Comparison of ENCODE assay signal across 8 mouse cellular contexts in genomic region chr10:81633253-81634099, GRCm38 (mm10). TPM values are rescaled to one million over a fixed set of nuclear protein-coding genes. Genes with fewer than 3 reads are reported as not detected.
DNase-seq lines count a peak whose midpoint lies in the region; ATAC-seq and TF ChIP-seq lines count a peak whose summit lies in the region.

No protein-coding gene starts in this region.

- no peaks in the 10 kb centered on the region for H3K36me3 ChIP-seq in hindbrain, postnatal 0 days (ENCODE audit: insufficient read depth, low read length)
- H3K36me3 ChIP-seq in macrophage (ENCODE audit: inconsistent target) = no peaks in the 10 kb centered on the region

- H3K4me1 ChIP-seq in hindbrain, postnatal 0 days (ENCODE audit: insufficient read depth, low read length) = no peaks in the 10 kb centered on the region

- intact Hi-C loops in left cerebral cortex, adult 2 months (cut with DNase I) = no loop called here

- H3K9me3 ChIP-seq in hindbrain, postnatal 0 days (ENCODE audit: low read length) = no peaks in the 10 kb centered on the region

- TF ChIP-seq CTCF in hindbrain, postnatal 0 days (IDR thresholded peaks at IDR 0.05; ENCODE audit: low read depth) = no peak
- no peak for TF ChIP-seq CTCF in left cerebral cortex, adult 2 months (IDR thresholded peaks at IDR 0.05)

- H3K4me2 ChIP-seq in hindbrain, postnatal 0 days (ENCODE audit: low read depth, low read length) = peak overlapping the region; percentile 80

- H3K4me3 ChIP-seq in hindbrain, postnatal 0 days (ENCODE audit: low read length) = peak overlapping the region; percentile 44
- peak overlapping the region; percentile 54 for H3K4me3 ChIP-seq in left cerebral cortex, adult 2 months
- peak overlapping the region; percentile 22; the same call in 1 of the 2 replicates for H3K4me3 ChIP-seq in macrophage (ENCODE audit: inconsistent target)

- peak overlapping the region; percentile 66 for H3K27ac ChIP-seq in hindbrain, postnatal 0 days
- H3K27ac ChIP-seq in left cerebral cortex, adult 2 months = peak overlapping the region; percentile 37
- H3K27ac ChIP-seq in macrophage = no peak overlapping the region

- peak overlapping the region; percentile 59 for H3K9ac ChIP-seq in hindbrain, postnatal 0 days (replicated peaks; ENCODE audit: low read length)

- peak; percentile 92 for ATAC-seq in hindbrain, postnatal 0 days

- H3K79me2 ChIP-seq in macrophage (ENCODE audit: inconsistent target) = no peaks in the 10 kb centered on the region

- WGBS in hindbrain, postnatal 0 days = 4% methylated on average over 36 of the region's 37 CpGs
- 9% methylated on average over 37 of the region's 37 CpGs for WGBS in macrophage (ENCODE audit: missing documents)

- peak; percentile 98 for DNase-seq in ZHBTc4 (ENCODE audit: low read depth, low spot score)
- peak; percentile 62 to 68 for DNase-seq in cerebellum, postnatal 4 days (ENCODE audit: low spot score in 2 of 2)
- DNase-seq in gastrocnemius, adult 18-20 months (ENCODE audit: low spot score) = peak; percentile 73
- peak; percentile 85 for DNase-seq in hindbrain, postnatal 0 days (ENCODE audit: low spot score)
- DNase-seq in left cerebral cortex, adult 2 months (ENCODE audit: extremely low spot score in 1 of 2, low spot score in 2 of 2) = peak; percentile 82 to 85
- DNase-seq in retina, postnatal 7 days (ENCODE audit: low read depth, low spot score) = peak; percentile 54
- peak; percentile 65 for DNase-seq in urinary bladder, adult 2 months (ENCODE audit: low spot score)

- 0 out of 2 replicates have a peak, but pooled peaks cover 3% of the 10 kb centered on the region for H3K27me3 ChIP-seq in hindbrain, postnatal 0 days (ENCODE audit: insufficient read depth, low read length)

RNA-seq across cellular contexts. Expression of gene Ankrd24, which starts 5.1 kb away (rescaled TPM):
- total RNA-seq in gastrocnemius, adult 18-20 months (2021) = 10 to 100 TPM; 10.2 to 10.6 TPM
- 58.5 and 73.9 TPM in 2 replicates for total RNA-seq in hindbrain, postnatal 0 days (2014; rRNA removed)
- 17.7 and 18.6 TPM in 2 replicates for polyA plus RNA-seq in hindbrain, postnatal 0 days (2015; fragmentation: Nextera tagmentation; extraction: Ambion mirVana)
- total RNA-seq in left cerebral cortex, adult 2 months (2021) = 10 to 100 TPM; 46.4 to 47.3 TPM
- 100 to 1,000 TPM in 5 of 26 experiments, 10 to 100 TPM in 21; 32.6 to 180 (median 71.2) TPM for total RNA-seq in macrophage (2018; cell fraction: chromatin; rRNA removed)
- total RNA-seq in macrophage (2018; cell fraction: cytosol; rRNA removed) = 10 to 100 TPM in 3 of 26 experiments, 1 to 10 TPM in 23; 5.2 to 12.7 (median 8.3) TPM
- 10 to 100 TPM; 21.8 to 89.8 (median 39.3) TPM for total RNA-seq in macrophage (2018; cell fraction: nucleus; rRNA removed)
- polyA plus RNA-seq in macrophage (2018) = 10.3 to 12.0 TPM (median 11.5 TPM) in 3 replicates
- polyA plus RNA-seq in urinary bladder, adult 2 months (2012; rRNA removed) = 31.0 and 37.3 TPM in 2 replicates

RNA-seq across cellular contexts. Expression of gene Sirt6, which starts 5.9 kb away (rescaled TPM):
- 1 to 10 TPM; 4.4 to 4.7 TPM for total RNA-seq in gastrocnemius, adult 18-20 months (2021)
- total RNA-seq in hindbrain, postnatal 0 days (2014; rRNA removed) = 22.4 and 31.5 TPM in 2 replicates
- polyA plus RNA-seq in hindbrain, postnatal 0 days (2015; fragmentation: Nextera tagmentation; extraction: Ambion mirVana) = 39.0 and 40.9 TPM in 2 replicates
- total RNA-seq in left cerebral cortex, adult 2 months (2021) = 10 to 100 TPM; 26.8 to 28.6 TPM
- 10 to 100 TPM; 24.7 to 95.8 (median 67.9) TPM for total RNA-seq in macrophage (2018; cell fraction: chromatin; rRNA removed)
- total RNA-seq in macrophage (2018; cell fraction: cytosol; rRNA removed) = 10 to 100 TPM in 19 of 26 experiments, 1 to 10 TPM in 7; 5.3 to 23.0 (median 14.7) TPM
- total RNA-seq in macrophage (2018; cell fraction: nucleus; rRNA removed) = 10 to 100 TPM; 15.7 to 72.4 (median 41.0) TPM
- polyA plus RNA-seq in macrophage (2018) = 7.3 to 9.1 TPM (median 8.1 TPM) in 3 replicates
- 21.3 and 21.5 TPM in 2 replicates for polyA plus RNA-seq in urinary bladder, adult 2 months (2012; rRNA removed)

RNA-seq across cellular contexts. Expression of gene Gm10778, which starts 15.4 kb away (rescaled TPM):
- total RNA-seq in gastrocnemius, adult 18-20 months (2021) = 1 to 10 TPM; 1.4 to 1.6 TPM
- total RNA-seq in hindbrain, postnatal 0 days (2014; rRNA removed) = 3.0 and 4.5 TPM in 2 replicates
- 2.7 and 2.9 TPM in 2 replicates for polyA plus RNA-seq in hindbrain, postnatal 0 days (2015; fragmentation: Nextera tagmentation; extraction: Ambion mirVana)
- total RNA-seq in left cerebral cortex, adult 2 months (2021) = 1 to 10 TPM; 4.3 to 5.0 TPM
- 1 to 10 TPM in 25 of 26 experiments, not detected in 1; 1.1 to 6.5 (median 2.4) TPM for total RNA-seq in macrophage (2018; cell fraction: chromatin; rRNA removed)
- 1 to 10 TPM in 19 of 26 experiments, under 1 TPM in 7; 0.62 to 3.2 (median 1.9) TPM for total RNA-seq in macrophage (2018; cell fraction: cytosol; rRNA removed)
- total RNA-seq in macrophage (2018; cell fraction: nucleus; rRNA removed) = 1 to 10 TPM in 21 of 26 experiments, under 1 TPM in 2, not detected in 3; 0.82 to 7.4 (median 2.0) TPM
- polyA plus RNA-seq in macrophage (2018) = 2.2 to 2.9 TPM (median 2.6 TPM) in 3 replicates
- polyA plus RNA-seq in urinary bladder, adult 2 months (2012; rRNA removed) = 3.0 and 3.1 TPM in 2 replicates

RNA-seq across cellular contexts. Expression of gene BC025920, which starts 27.4 kb away (rescaled TPM):
- 1 to 10 TPM; 3.1 to 3.3 TPM for total RNA-seq in gastrocnemius, adult 18-20 months (2021)
- 4.2 and 4.3 TPM in 2 replicates for total RNA-seq in hindbrain, postnatal 0 days (2014; rRNA removed)
- polyA plus RNA-seq in hindbrain, postnatal 0 days (2015; fragmentation: Nextera tagmentation; extraction: Ambion mirVana) = 0.97 and 1.3 TPM in 2 replicates
- 1 to 10 TPM; 2.6 to 2.9 TPM for total RNA-seq in left cerebral cortex, adult 2 months (2021)
- total RNA-seq in macrophage (2018; cell fraction: chromatin; rRNA removed) = 1 to 10 TPM in 17 of 26 experiments, under 1 TPM in 8, not detected in 1; 0.37 to 5.0 (median 1.4) TPM
- under 1 TPM; 0.07 to 0.78 (median 0.29) TPM for total RNA-seq in macrophage (2018; cell fraction: cytosol; rRNA removed)
- 1 to 10 TPM in 20 of 26 experiments, under 1 TPM in 6; 0.31 to 4.6 (median 1.9) TPM for total RNA-seq in macrophage (2018; cell fraction: nucleus; rRNA removed)
- 0.30 to 0.55 TPM (median 0.40 TPM) in 3 replicates for polyA plus RNA-seq in macrophage (2018)
- polyA plus RNA-seq in urinary bladder, adult 2 months (2012; rRNA removed) = 2.2 and 2.3 TPM in 2 replicates

RNA-seq across cellular contexts. Expression of gene Tle6, which starts 32.6 kb away (rescaled TPM):
- 1 to 10 TPM; 4.5 to 6.1 TPM for total RNA-seq in gastrocnemius, adult 18-20 months (2021)
- 5.3 and 5.4 TPM in 2 replicates for total RNA-seq in hindbrain, postnatal 0 days (2014; rRNA removed)
- 6.2 and 6.6 TPM in 2 replicates for polyA plus RNA-seq in hindbrain, postnatal 0 days (2015; fragmentation: Nextera tagmentation; extraction: Ambion mirVana)
- 10 to 100 TPM; 10.3 to 12.9 TPM for total RNA-seq in left cerebral cortex, adult 2 months (2021)
- 10 to 100 TPM in 23 of 26 experiments, 1 to 10 TPM in 3; 5.0 to 74.3 (median 29.9) TPM for total RNA-seq in macrophage (2018; cell fraction: chromatin; rRNA removed)
- 10 to 100 TPM in 18 of 26 experiments, 1 to 10 TPM in 8; 6.2 to 16.4 (median 11.2) TPM for total RNA-seq in macrophage (2018; cell fraction: cytosol; rRNA removed)
- total RNA-seq in macrophage (2018; cell fraction: nucleus; rRNA removed) = 10 to 100 TPM in 21 of 26 experiments, 1 to 10 TPM in 5; 5.3 to 51.3 (median 15.2) TPM
- polyA plus RNA-seq in macrophage (2018) = 9.8 to 17.4 TPM (median 16.7 TPM) in 3 replicates
- 38.1 and 47.5 TPM in 2 replicates for polyA plus RNA-seq in urinary bladder, adult 2 months (2012; rRNA removed)
